Mouse (Mus musculus) olfactory bulb, adult 2 months (tissue): ENCODE measurements around the gene Palm3. TPM values are rescaled to one million over a fixed set of nuclear protein-coding genes. Genes with fewer than 3 reads are reported as not detected.

Experiments
- H3K27ac ChIP-seq: fragments of 200-500 bp; 2 replicates; pipeline ENCODE4 v1.5.1; 2012; ENCODE audit warnings: low read depth, low read length; ENCODE audit not compliant: insufficient read depth
- H3K4me1 ChIP-seq: fragments of 200-500 bp; 2 replicates; pipeline ENCODE4 v1.6.1; 2012; ENCODE audit warnings: low read length; ENCODE audit not compliant: control insufficient read depth, insufficient read depth
- H3K4me3 ChIP-seq: fragments of 200-500 bp; 2 replicates; pipeline ENCODE4 v1.5.1; 2012; ENCODE audit warnings: mild to moderate bottlenecking, low read depth, low read length, moderate library complexity; ENCODE audit not compliant: insufficient read depth
- CTCF ChIP-seq: fragments of 200-500 bp; IDR thresholded peaks from 2 replicates; pipeline ENCODE4 v1.5.1; 2012; ENCODE audit warnings: low read depth, mild to moderate bottlenecking, low read length, moderate library complexity; ENCODE audit not compliant: insufficient read depth
- POLR2A ChIP-seq: fragments of 200-500 bp; IDR thresholded peaks from 2 replicates; pipeline ENCODE4 v1.6.1; 2012; ENCODE audit warnings: mild to moderate bottlenecking, low read depth, low read length, moderate library complexity; ENCODE audit not compliant: insufficient read depth
- WGBS: fragments of 180-500 bp; shearing (Covaris S2); methylation state at CpG from one replicate; pipeline ENCODE4 v1.1.7; 2018; 5-methylcytosine and 5-hydroxymethylcytosine counted together
- polyA plus RNA-seq: library from polyadenylated mRNA; stranded (reverse); fragments of >200 nt; gene quantifications from 2 replicates; pipeline ENCODE4 v1.2.4, GENCODE M21; 2012; ENCODE audit warnings: low replicate concordance; ENCODE audit not compliant: missing spikeins, insufficient read depth, insufficient read length

Gene Palm3
- polyA plus RNA-seq, 1 experiment = not detected

GRCm38 (mm10) chr8:84076412-84076811, 55.1 kb downstream of the Palm3 start:
- H3K4me1 ChIP-seq = peaks cover 49% of the 10 kb centered on the region
- H3K4me3 ChIP-seq = no peak overlapping the region
- no peak for TF ChIP-seq POLR2A
- 92% methylated on average over 1 of the region's 1 CpGs for WGBS
- H3K27ac ChIP-seq = no peak overlapping the region

- WGBS = 91% methylated on average over 3 of the region's 3 CpGs
- TF ChIP-seq POLR2A (no peak), CTCF (no peak)
- peaks cover 45% of the 10 kb centered on the region for H3K4me1 ChIP-seq
- H3K4me3 ChIP-seq = no peak overlapping the region
- no peak overlapping the region for H3K27ac ChIP-seq
These were observed 55.6 kb downstream of the Palm3 start for GRCm38 (mm10) chr8:84076849-84077248.

- no peak overlapping the region for H3K4me3 ChIP-seq
These were observed 57.9 kb downstream of the Palm3 start for GRCm38 (mm10) chr8:84079206-84079605.

More at GRCm38 (mm10) chr8:84079206-84079605, 57.9 kb downstream of the Palm3 start:
- TF ChIP-seq CTCF = no peak
- no peak for TF ChIP-seq POLR2A
- Histone ChIP-seq H3K4me1 (peaks cover 28% of the 10 kb centered on the region), H3K27ac (no peak overlapping the region)
- 85% methylated on average over 5 of the region's 5 CpGs for WGBS

Other genes with a start within 250 kb of the Palm3 start
- gene Adgrl1, start 121.4 kb upstream of the Palm3 start, polyA plus RNA-seq = 113 TPM in 1 of 2 replicates, not detected in the other
- not detected in 2 replicates for gene Gm10644, start 66.3 kb upstream of the Palm3 start, polyA plus RNA-seq
- gene Asf1b, start 66.0 kb upstream of the Palm3 start, polyA plus RNA-seq = not detected in 2 replicates
- gene Prkaca, start 48.5 kb upstream of the Palm3 start, polyA plus RNA-seq = 203 TPM in 1 of 2 replicates, not detected in the other
- not detected in 2 replicates for gene Samd1, start 23.8 kb upstream of the Palm3 start, polyA plus RNA-seq
- gene 1700067K01Rik, start 20.0 kb upstream of the Palm3 start, polyA plus RNA-seq = not detected in 2 replicates
- not detected in 2 replicates for gene 2210011C24Rik, start 9.3 kb upstream of the Palm3 start, polyA plus RNA-seq
- gene Il27ra, start 21.1 kb downstream of the Palm3 start, polyA plus RNA-seq = not detected in 2 replicates
- gene Rln3, start 23.5 kb downstream of the Palm3 start, polyA plus RNA-seq = not detected in 2 replicates
- not detected in 2 replicates for gene Gm10643, start 43.7 kb downstream of the Palm3 start, polyA plus RNA-seq
- not detected in 2 replicates for gene Rfx1, start 45.4 kb downstream of the Palm3 start, polyA plus RNA-seq
- not detected in 2 replicates for gene Dcaf15, start 83.3 kb downstream of the Palm3 start, polyA plus RNA-seq
- gene Podnl1, start 104.5 kb downstream of the Palm3 start, polyA plus RNA-seq = not detected in 2 replicates
- gene Cc2d1a, start 126.5 kb downstream of the Palm3 start, polyA plus RNA-seq = not detected in 2 replicates
- not detected in 2 replicates for gene 4930432K21Rik, start 126.6 kb downstream of the Palm3 start, polyA plus RNA-seq
- not detected in 2 replicates for gene Nanos3, start 163.7 kb downstream of the Palm3 start, polyA plus RNA-seq
- 65.7 TPM in 1 of 2 replicates, not detected in the other for gene Zswim4, start 215.6 kb downstream of the Palm3 start, polyA plus RNA-seq
- not detected in 2 replicates for gene D8Ertd738e, start 228.2 kb downstream of the Palm3 start, polyA plus RNA-seq
- not detected in 2 replicates for gene Mri1, start 235.9 kb downstream of the Palm3 start, polyA plus RNA-seq
- not detected in 2 replicates for gene Ccdc130, start 248.9 kb downstream of the Palm3 start, polyA plus RNA-seq